Mouse (Mus musculus) kidney, adult 2 months (tissue): ENCODE measurements around the gene Lima1. TPM values are rescaled to one million over a fixed set of nuclear protein-coding genes. Genes with fewer than 3 reads are reported as not detected.
"Not testable (repeated sequence)": the region's sequence is repeated elsewhere in the genome, so short reads cannot be mapped to it uniquely, and the experiment has no call there.

Experiments used
- DNase-seq: peaks from one replicate; pipeline ENCODE4 v3.0.0; 2021
- H3K27ac ChIP-seq: fragments of 200-500 bp; 2 replicates; pipeline ENCODE4 v1.5.1; 2012; ENCODE audit warnings: low read depth, low read length, control low read depth, inconsistent platforms; ENCODE audit not compliant: insufficient read depth
- H3K27me3 ChIP-seq: fragments of 200-500 bp; replicated peaks from 2 replicates; pipeline ENCODE4 v1.6.1; 2012; ENCODE audit warnings: mild to moderate bottlenecking, moderate library complexity, low read length, inconsistent platforms; ENCODE audit not compliant: control insufficient read depth, insufficient read depth
- H3K36me3 ChIP-seq: fragments of 200-500 bp; 2 replicates; pipeline ENCODE4 v1.6.1; 2012; ENCODE audit warnings: mild to moderate bottlenecking, moderate library complexity, low read length, inconsistent platforms; ENCODE audit not compliant: control insufficient read depth, insufficient read depth
- H3K4me1 ChIP-seq: fragments of 200-500 bp; 2 replicates; pipeline ENCODE4 v1.6.1; 2011; ENCODE audit warnings: low read length; ENCODE audit not compliant: control insufficient read depth, insufficient read depth
- H3K4me3 ChIP-seq: fragments of 200-500 bp; 2 replicates; pipeline ENCODE4 v1.5.1; 2011; ENCODE audit warnings: mild to moderate bottlenecking, low read depth, low read length, control low read depth; ENCODE audit not compliant: insufficient read depth
- CTCF ChIP-seq: fragments of 200-500 bp; conservative IDR thresholded peaks from 2 replicates; pipeline ENCODE4 v1.5.1; 2011; ENCODE audit warnings: low read depth, mild to moderate bottlenecking, control low read depth, low read length, moderate library complexity, mixed read lengths; ENCODE audit not compliant: insufficient read depth, insufficient read length
- POLR2A ChIP-seq: fragments of 200-500 bp; IDR thresholded peaks from one replicate; pipeline ENCODE4 v1.6.1; 2011; ENCODE audit warnings: low read depth, low read length, control low read depth
- WGBS: fragments of 180-500 bp; shearing (Covaris S2); methylation state at CpG from one replicate; pipeline ENCODE4 v1.1.7; 2018; 5-methylcytosine and 5-hydroxymethylcytosine counted together
- polyA plus RNA-seq: library from polyadenylated mRNA; depleted of rRNA; stranded (reverse); fragments of >200 nt; gene quantifications from 2 replicates; pipeline ENCODE4 v1.2.3, GENCODE M21; 2012; rRNA removed

The Lima1 gene
- polyA plus RNA-seq, result 29.9 and 32.7 TPM in 2 replicates

DNA sequence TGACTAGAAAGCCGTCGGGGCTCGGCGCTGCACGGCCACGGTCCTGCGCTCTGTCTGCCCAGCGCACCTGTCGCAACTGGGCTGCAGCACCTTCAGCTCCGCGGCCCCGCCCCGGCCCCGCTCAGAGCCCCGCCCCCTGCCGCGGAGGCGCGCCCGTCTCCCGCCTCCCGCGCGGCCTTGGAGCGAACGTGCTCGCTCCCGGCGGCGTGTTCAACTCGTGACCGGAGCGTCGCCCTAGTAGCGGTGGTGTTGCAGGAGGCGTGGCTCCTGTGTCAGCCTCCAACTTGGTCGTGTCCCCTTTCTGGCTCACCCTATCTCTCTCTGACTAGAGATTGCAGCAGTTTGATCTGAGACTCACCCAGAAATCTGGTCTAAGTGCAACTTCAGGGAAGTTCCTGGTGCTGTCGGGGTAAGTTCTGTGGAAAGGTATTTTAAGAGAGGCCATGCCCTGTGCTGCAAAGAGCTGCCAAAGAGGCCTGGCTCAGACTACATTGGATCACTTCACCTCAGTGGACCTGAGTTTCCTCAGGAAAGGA, at the start of gene Lima1:
Gene Lima1, minus strand, starts transcription at position 123 of the 536 bp plus-strand sequence.
- peaks cover 15% of the 10 kb centered on the region for H3K4me1 ChIP-seq
- peak; percentile 40 for TF ChIP-seq POLR2A
- TF ChIP-seq CTCF, result no peak
- peak within 1 kb of the TSS; percentile 82 for H3K4me3 ChIP-seq
- no peaks in the 10 kb centered on the region for H3K27me3 ChIP-seq
- peak within 1 kb of the TSS; percentile 82 for H3K27ac ChIP-seq
- WGBS, result under 1% methylated on average over 38 of the region's 38 CpGs
- peak; percentile 96 for DNase-seq
- no peaks in the 10 kb centered on the region for H3K36me3 ChIP-seq

DNA sequence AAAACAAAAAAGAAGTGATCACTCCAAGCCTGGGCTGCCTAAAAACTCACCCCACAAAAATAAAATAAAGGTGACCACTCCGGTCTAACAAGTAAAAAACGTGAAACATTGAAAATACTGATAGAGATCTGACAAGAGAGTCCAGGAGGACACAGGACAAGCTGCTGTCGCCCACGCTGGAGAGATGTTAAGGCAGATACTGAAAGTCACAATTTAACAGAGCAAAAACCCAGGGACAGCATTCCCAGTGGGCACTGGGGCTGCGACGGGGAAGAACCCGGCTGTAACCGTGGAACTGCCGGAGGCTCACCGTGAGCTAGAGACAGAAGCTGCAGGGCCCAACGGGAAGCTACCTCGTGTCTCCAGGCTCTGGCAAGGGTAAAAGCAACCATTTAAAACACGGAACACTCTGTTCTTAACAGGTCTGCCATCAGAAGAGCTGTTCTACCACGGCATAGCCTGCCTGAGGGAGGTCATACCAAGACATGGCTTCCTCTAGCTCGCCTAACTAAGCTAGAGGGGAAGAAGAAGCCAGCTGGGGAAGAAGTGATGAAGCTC, 44.4 kb upstream of the Lima1 start:
- no peak for TF ChIP-seq POLR2A
- TF ChIP-seq CTCF, result no peak
- no peak overlapping the region for H3K27ac ChIP-seq
- WGBS, result 73% methylated on average over 15 of the region's 15 CpGs

DNA sequence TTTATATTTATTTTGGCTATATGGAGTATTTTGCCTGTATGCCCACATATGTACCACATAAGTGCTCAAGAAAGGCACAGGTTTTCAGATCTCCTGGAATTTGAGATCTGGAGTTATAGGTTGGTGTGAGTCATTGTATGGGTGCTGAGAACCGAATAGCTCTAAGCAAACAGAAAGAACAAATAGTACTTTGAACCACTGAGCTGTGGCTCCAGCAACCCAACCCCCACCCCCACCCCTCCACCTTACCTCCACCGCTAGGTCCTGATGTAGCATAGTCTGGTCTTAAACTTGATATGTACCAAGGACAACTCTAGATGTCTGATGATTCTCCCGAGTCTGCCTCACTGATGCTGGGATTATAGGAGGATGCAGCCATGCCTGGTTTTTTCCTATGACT, 42.0 kb upstream of the Lima1 start:
- no peak overlapping the region for H3K4me3 ChIP-seq
- no peak overlapping the region for H3K27ac ChIP-seq
- no peaks in the 10 kb centered on the region for H3K4me1 ChIP-seq
- no peaks in the 10 kb centered on the region for H3K27me3 ChIP-seq
- no peaks in the 10 kb centered on the region for H3K36me3 ChIP-seq
- no peak for DNase-seq
- WGBS, result 65% methylated on average over 3 of the region's 3 CpGs
- TF ChIP-seq CTCF (no peak), POLR2A (no peak)

More for the DNA sequence above, 44.4 kb upstream of the Lima1 start:
- H3K4me1 ChIP-seq, result no peaks in the 10 kb centered on the region
- no peak for DNase-seq
- H3K36me3 ChIP-seq, result no peaks in the 10 kb centered on the region
- no peaks in the 10 kb centered on the region for H3K27me3 ChIP-seq
- no peak overlapping the region for H3K4me3 ChIP-seq

DNA sequence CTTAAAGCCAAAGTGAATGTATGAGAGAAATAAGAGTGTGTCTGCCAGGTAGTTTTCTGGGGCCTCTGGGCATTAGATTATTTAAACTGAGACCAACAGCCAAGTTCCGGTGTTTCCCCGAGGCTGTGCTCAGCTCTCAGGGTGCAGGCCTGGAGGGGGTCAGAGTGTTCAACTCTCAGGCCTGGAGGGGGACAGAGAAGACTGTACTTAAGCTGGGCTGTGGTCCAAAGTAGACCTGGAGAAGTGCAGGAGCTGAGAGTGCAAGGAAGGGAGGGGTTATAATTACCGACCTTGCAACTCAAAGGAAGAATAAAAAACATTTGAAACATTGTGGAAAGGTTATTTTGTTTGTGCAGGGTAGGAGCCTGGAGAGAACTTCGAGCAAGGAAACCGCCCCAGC, 39.4 kb upstream of the Lima1 start:
- 49% methylated on average over 5 of the region's 5 CpGs for WGBS
- no peak for TF ChIP-seq POLR2A
- no peak for TF ChIP-seq CTCF
- Histone ChIP-seq H3K36me3 (no peaks in the 10 kb centered on the region), H3K27me3 (no peaks in the 10 kb centered on the region), H3K4me3 (no peak overlapping the region), H3K4me1 (no peaks in the 10 kb centered on the region), H3K27ac (no peak overlapping the region)
- DNase-seq, result no peak

DNA sequence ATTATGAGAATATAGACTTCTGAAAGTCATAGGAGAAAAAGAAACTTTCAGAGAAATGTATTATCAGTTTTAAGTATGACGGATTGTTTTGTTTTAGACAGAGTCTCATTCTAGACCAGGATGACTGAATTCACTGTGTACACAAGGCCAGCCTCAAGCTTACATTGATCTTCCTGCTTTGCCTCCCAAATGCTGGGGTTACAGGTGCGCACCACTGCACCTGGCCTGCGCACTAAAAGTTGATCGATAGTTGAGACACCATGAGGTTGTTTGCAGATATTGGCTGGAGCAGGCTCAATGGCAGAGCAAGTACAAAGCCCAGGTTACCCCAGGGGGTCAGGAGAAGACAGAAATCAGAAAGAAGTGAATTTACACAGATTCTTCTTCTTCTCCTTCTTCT, 36.5 kb upstream of the Lima1 start:
- no peak for DNase-seq
- no peaks in the 10 kb centered on the region; the same call in 1 of the 2 replicates for H3K4me1 ChIP-seq
- WGBS, result 94% methylated on average over 4 of the region's 4 CpGs
- no peaks in the 10 kb centered on the region for H3K36me3 ChIP-seq
- TF ChIP-seq POLR2A (no peak), CTCF (no peak)
- no peak overlapping the region for H3K4me3 ChIP-seq
- no peaks in the 10 kb centered on the region for H3K27me3 ChIP-seq
- no peak overlapping the region for H3K27ac ChIP-seq

DNA sequence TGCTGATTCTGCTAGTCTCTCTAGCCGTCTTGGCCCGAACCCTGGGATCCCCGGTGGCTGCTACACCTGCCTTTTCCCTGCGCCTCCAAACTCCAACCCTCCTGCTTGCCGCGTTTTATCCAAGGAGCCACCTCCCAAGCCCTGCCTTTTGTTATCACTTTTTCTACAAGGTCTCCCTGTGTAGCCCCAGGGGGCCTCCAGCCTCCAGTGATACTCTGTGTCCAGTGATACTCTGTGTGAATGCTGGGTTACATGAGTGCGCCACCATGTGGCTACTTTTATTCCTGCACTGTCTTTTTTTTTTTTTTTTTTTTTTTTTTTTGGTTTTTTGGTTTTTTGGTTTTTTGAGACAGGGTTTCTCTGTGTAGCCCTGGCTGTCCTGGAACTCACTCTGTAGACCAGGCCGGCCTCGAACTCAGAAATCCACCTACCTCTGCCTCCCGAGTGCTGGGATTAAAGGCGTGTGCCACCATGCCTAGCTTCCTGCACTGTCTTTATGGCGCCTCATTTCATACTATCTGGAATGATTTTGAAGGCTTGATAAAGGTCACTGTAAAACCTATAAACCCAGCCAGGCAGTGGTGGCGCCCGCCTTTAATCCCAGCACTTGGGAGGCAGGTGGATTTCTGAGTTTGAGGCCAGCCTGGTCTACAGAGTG, 34.2 kb upstream of the Lima1 start:
- TF ChIP-seq CTCF, result peak; percentile 38; the same call in 1 of the 2 replicates
- H3K27me3 ChIP-seq, H3K36me3 ChIP-seq, H3K4me1 ChIP-seq, H3K4me3 ChIP-seq, H3K27ac ChIP-seq: not testable (repeated sequence)
- DNase-seq, result peak; percentile 20
- WGBS, result 45% methylated on average over 14 of the region's 14 CpGs

DNA sequence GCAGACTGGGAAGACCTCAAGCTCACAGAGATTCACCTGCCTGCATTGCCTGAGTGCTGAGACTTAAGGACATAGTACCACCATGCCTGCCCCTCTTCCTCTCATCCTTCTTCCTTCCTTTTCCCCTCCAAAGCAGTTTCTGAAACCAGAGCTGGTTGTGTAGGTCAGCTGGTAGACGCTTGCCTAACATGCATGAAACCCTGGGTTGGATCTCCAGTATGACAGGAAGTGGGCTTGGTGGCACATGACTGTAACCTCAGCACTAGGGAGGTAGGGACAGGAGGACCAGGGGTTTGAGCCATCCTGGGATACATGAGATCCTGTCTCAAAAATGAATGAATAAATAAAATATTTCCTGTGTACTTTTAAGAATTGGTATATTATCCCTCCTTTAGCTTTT, 32.3 kb upstream of the Lima1 start:
- Histone ChIP-seq H3K4me1 (peaks cover 8% of the 10 kb centered on the region; the same call in 1 of the 2 replicates), H3K27me3 (no peaks in the 10 kb centered on the region), H3K27ac (no peak overlapping the region), H3K36me3 (no peaks in the 10 kb centered on the region), H3K4me3 (no peak overlapping the region)
- TF ChIP-seq CTCF (no peak), POLR2A (no peak)
- no peak for DNase-seq
- WGBS, result 40% methylated on average over 1 of the region's 1 CpGs

DNA sequence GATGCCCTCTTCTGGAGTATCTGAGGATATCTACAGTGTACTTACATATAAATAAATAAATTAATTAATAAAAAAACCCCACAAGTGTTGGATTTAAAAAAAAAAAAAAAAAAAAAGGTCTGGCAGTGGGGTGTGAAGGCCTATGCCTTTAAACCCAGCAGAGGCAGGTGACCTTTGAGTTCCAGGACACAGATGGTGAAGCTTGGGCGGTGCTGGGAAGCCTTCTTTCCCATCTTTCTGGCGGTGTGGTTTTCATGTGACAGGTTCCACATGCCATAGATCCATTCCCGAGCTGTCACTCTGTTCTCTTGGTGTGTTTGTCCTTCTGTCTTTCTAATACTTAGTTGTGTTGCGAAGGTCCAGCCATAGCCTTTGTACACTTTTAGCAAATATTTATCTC, 31.8 kb upstream of the Lima1 start:
- 58% methylated on average over 4 of the region's 4 CpGs for WGBS

More for the DNA sequence above, 31.8 kb upstream of the Lima1 start:
- H3K4me1 ChIP-seq, result peaks cover 8% of the 10 kb centered on the region; the same call in 1 of the 2 replicates
- H3K27ac ChIP-seq, result no peak overlapping the region
- TF ChIP-seq CTCF (no peak), POLR2A (no peak)
- peak; percentile 57 for DNase-seq
- H3K36me3 ChIP-seq, result no peaks in the 10 kb centered on the region
- no peak overlapping the region for H3K4me3 ChIP-seq
- no peaks in the 10 kb centered on the region for H3K27me3 ChIP-seq
